Mouse (Mus musculus) embryonic facial prominence, embryonic 13.5 days (tissue): ENCODE results near the gene Mgea5. TPM values are rescaled to one million over a fixed set of nuclear protein-coding genes. Genes with fewer than 3 reads are reported as not detected.
A peak's percentile ranks its signal among the peaks of the same experiment; 100 is the strongest.

Experiments
- ATAC-seq: fragments of 200-750 bp; cut with Nextera tagmentation; 2 replicates; pipeline ENCODE4 v1.8.0; 2017; ENCODE audit warnings: low read depth; ENCODE audit not compliant: insufficient number of reproducible peaks, insufficient read depth, low FRiP score, low TSS enrichment
- H3K27ac ChIP-seq: fragments of 300-500 bp; sonication (generic); 2 replicates; pipeline ENCODE4 v1.5.1; 2015; ENCODE audit warnings: moderate library complexity, mild to moderate bottlenecking, inconsistent platforms
- H3K27me3 ChIP-seq: fragments of 300-500 bp; sonication (generic); 2 replicates; pipeline ENCODE4 v1.6.1; 2015; ENCODE audit warnings: mild to moderate bottlenecking, inconsistent platforms
- H3K36me3 ChIP-seq: fragments of 300-500 bp; sonication (generic); 2 replicates; pipeline ENCODE4 v1.6.1; 2015; ENCODE audit warnings: mild to moderate bottlenecking, inconsistent platforms
- H3K4me1 ChIP-seq: fragments of 300-500 bp; sonication (generic); 2 replicates; pipeline ENCODE4 v1.6.1; 2015; ENCODE audit warnings: inconsistent platforms
- H3K4me2 ChIP-seq: fragments of 300-500 bp; sonication (generic); 2 replicates; pipeline ENCODE4 v1.6.1; 2015; ENCODE audit warnings: moderate library complexity, mild to moderate bottlenecking, inconsistent platforms
- H3K4me3 ChIP-seq: fragments of 300-500 bp; sonication (generic); 2 replicates; pipeline ENCODE4 v1.5.1; 2015; ENCODE audit warnings: mild to moderate bottlenecking, inconsistent platforms
- H3K9ac ChIP-seq: fragments of 300-500 bp; sonication (generic); 2 replicates; pipeline ENCODE4 v1.6.1; 2015; ENCODE audit warnings: mild to moderate bottlenecking, inconsistent platforms
- H3K9me3 ChIP-seq: fragments of 300-500 bp; sonication (generic); 2 replicates; pipeline ENCODE4 v1.6.1; 2016; ENCODE audit warnings: inconsistent platforms
- WGBS: fragments of 180-500 bp; shearing (Covaris S2); methylation state at CpG from one replicate; pipeline ENCODE4 v1.1.7; 2015; ENCODE audit warnings: mixed read lengths; 5-methylcytosine and 5-hydroxymethylcytosine counted together
- polyA plus RNA-seq: library from polyadenylated mRNA; unstranded; fragments of >200 nt; fragmentation: Nextera tagmentation; extraction: Ambion mirVana; gene quantifications from 2 replicates; pipeline ENCODE4 v1.2.1, GENCODE M21; 2015

Mgea5 gene
- polyA plus RNA-seq, 1 experiment from 2014 or later, result 74.5 TPM

- Histone ChIP-seq H3K4me1 (peaks cover 34% of the 10 kb centered on the region), H3K27me3 (peaks cover 99% of the 10 kb centered on the region), H3K9ac (peak overlapping the region; percentile 58), H3K4me2 (peak overlapping the region; percentile 64), H3K4me3 (peak overlapping the region; percentile 38), H3K36me3 (no peaks in the 10 kb centered on the region), H3K27ac (no peak overlapping the region), H3K9me3 (no peaks in the 10 kb centered on the region)
- 0 out of 2 replicates have a peak, but pooled peaks have one; percentile 4 for ATAC-seq
- WGBS, result 5% methylated on average over 23 of the region's 23 CpGs
Measured at GRCm38 (mm10) chr19:45737208-45737845, 46.3 kb downstream of the Mgea5 start.

GRCm38 (mm10) chr19:45736855-45737207 is 46.8 kb downstream of the Mgea5 start:
- Histone ChIP-seq H3K27ac (no peak overlapping the region), H3K9ac (peak overlapping the region; percentile 58), H3K4me1 (peaks cover 29% of the 10 kb centered on the region), H3K9me3 (no peaks in the 10 kb centered on the region), H3K36me3 (no peaks in the 10 kb centered on the region), H3K4me2 (peak overlapping the region; percentile 64), H3K27me3 (peaks cover 99% of the 10 kb centered on the region), H3K4me3 (peak overlapping the region; percentile 38)
- peak; percentile 27 for ATAC-seq
- WGBS, result under 1% methylated on average over 28 of the region's 28 CpGs

GRCm38 (mm10) chr19:45736241-45736640 is 47.4 kb downstream of the Mgea5 start:
- Histone ChIP-seq H3K4me3 (no peak overlapping the region; the same call in 1 of the 2 replicates), H3K27me3 (peaks cover 99% of the 10 kb centered on the region), H3K27ac (no peak overlapping the region), H3K4me1 (peaks cover 23% of the 10 kb centered on the region), H3K36me3 (no peaks in the 10 kb centered on the region), H3K9ac (no peak overlapping the region), H3K4me2 (no peak overlapping the region), H3K9me3 (no peaks in the 10 kb centered on the region)
- 33% methylated on average over 1 of the region's 1 CpGs for WGBS
- ATAC-seq, result no peak

GRCm38 (mm10) chr19:45734762-45735161 is 48.9 kb downstream of the Mgea5 start:
- no peaks in the 10 kb centered on the region for H3K9me3 ChIP-seq
- H3K4me2 ChIP-seq, result no peak overlapping the region
- H3K36me3 ChIP-seq, result no peaks in the 10 kb centered on the region
- ATAC-seq, result no peak
- peaks cover 99% of the 10 kb centered on the region for H3K27me3 ChIP-seq
- H3K4me3 ChIP-seq, result no peak overlapping the region
- no peak overlapping the region for H3K9ac ChIP-seq
- H3K4me1 ChIP-seq, result peaks cover 17% of the 10 kb centered on the region
- 44% methylated on average over 7 of the region's 7 CpGs for WGBS
- H3K27ac ChIP-seq, result no peak overlapping the region

GRCm38 (mm10) chr19:45734191-45734590 is 49.4 kb downstream of the Mgea5 start:
- peaks cover 95% of the 10 kb centered on the region for H3K27me3 ChIP-seq
- no peak for ATAC-seq
- H3K27ac ChIP-seq, result no peak overlapping the region
- peaks cover 17% of the 10 kb centered on the region for H3K4me1 ChIP-seq
- H3K36me3 ChIP-seq, result no peaks in the 10 kb centered on the region
- H3K4me2 ChIP-seq, result no peak overlapping the region
- H3K9ac ChIP-seq, result 0 out of 2 replicates have a peak overlapping the region, but pooled peaks have one; percentile 27
- no peaks in the 10 kb centered on the region for H3K9me3 ChIP-seq
- H3K4me3 ChIP-seq, result no peak overlapping the region
- 68% methylated on average over 5 of the region's 5 CpGs for WGBS

- no peaks in the 10 kb centered on the region for H3K36me3 ChIP-seq
- no peak overlapping the region for H3K4me2 ChIP-seq
- H3K4me3 ChIP-seq, result no peak overlapping the region
- no peak overlapping the region for H3K9ac ChIP-seq
- 19% methylated on average over 10 of the region's 10 CpGs for WGBS
- no peak overlapping the region for H3K27ac ChIP-seq
- H3K9me3 ChIP-seq, result no peaks in the 10 kb centered on the region
- peaks cover 92% of the 10 kb centered on the region for H3K27me3 ChIP-seq
- peaks cover 17% of the 10 kb centered on the region for H3K4me1 ChIP-seq
- ATAC-seq, result no peak
Measured at GRCm38 (mm10) chr19:45733564-45733963, 50.1 kb downstream of the Mgea5 start.

- Histone ChIP-seq H3K4me3 (no peak overlapping the region), H3K4me1 (peaks cover 3% of the 10 kb centered on the region; the same call in 1 of the 2 replicates), H3K36me3 (no peaks in the 10 kb centered on the region), H3K27ac (no peak overlapping the region), H3K27me3 (peaks cover 86% of the 10 kb centered on the region), H3K9me3 (no peaks in the 10 kb centered on the region), H3K4me2 (no peak overlapping the region), H3K9ac (no peak overlapping the region)
- no peak for ATAC-seq
- 85% methylated on average over 7 of the region's 7 CpGs for WGBS
Measured at GRCm38 (mm10) chr19:45731658-45732057, 52.0 kb downstream of the Mgea5 start.

GRCm38 (mm10) chr19:45730042-45730441 is 53.6 kb downstream of the Mgea5 start:
- Histone ChIP-seq H3K36me3 (no peaks in the 10 kb centered on the region), H3K27ac (no peak overlapping the region), H3K9ac (no peak overlapping the region), H3K9me3 (no peaks in the 10 kb centered on the region), H3K4me2 (no peak overlapping the region), H3K27me3 (peaks cover 72% of the 10 kb centered on the region), H3K4me1 (peaks cover 9% of the 10 kb centered on the region), H3K4me3 (no peak overlapping the region)
- ATAC-seq, result no peak
- WGBS, result 71% methylated on average over 8 of the region's 8 CpGs

GRCm38 (mm10) chr19:45727231-45727630 is 56.4 kb downstream of the Mgea5 start:
- 70% methylated on average over 10 of the region's 10 CpGs for WGBS
- Histone ChIP-seq H3K4me3 (no peak overlapping the region), H3K4me2 (no peak overlapping the region), H3K9ac (no peak overlapping the region), H3K36me3 (no peaks in the 10 kb centered on the region), H3K27me3 (peaks cover 44% of the 10 kb centered on the region), H3K27ac (no peak overlapping the region), H3K9me3 (no peaks in the 10 kb centered on the region), H3K4me1 (peaks cover 9% of the 10 kb centered on the region)
- no peak for ATAC-seq

- Histone ChIP-seq H3K4me1 (peaks cover 15% of the 10 kb centered on the region), H3K27ac (no peak overlapping the region), H3K27me3 (peaks cover 30% of the 10 kb centered on the region), H3K4me2 (no peak overlapping the region; the same call in 1 of the 2 replicates), H3K4me3 (no peak overlapping the region), H3K9me3 (no peaks in the 10 kb centered on the region), H3K9ac (0 out of 2 replicates have a peak overlapping the region, but pooled peaks have one; percentile 7), H3K36me3 (no peaks in the 10 kb centered on the region)
- 11% methylated on average over 14 of the region's 14 CpGs for WGBS
- no peak for ATAC-seq
Measured at GRCm38 (mm10) chr19:45725677-45726277, 57.9 kb downstream of the Mgea5 start.

GRCm38 (mm10) chr19:45722188-45722587 is 61.4 kb downstream of the Mgea5 start:
- H3K36me3 ChIP-seq, result no peaks in the 10 kb centered on the region
- 43% methylated on average over 5 of the region's 5 CpGs for WGBS
- no peak overlapping the region for H3K4me2 ChIP-seq
- H3K4me3 ChIP-seq, result no peak overlapping the region
- no peaks in the 10 kb centered on the region for H3K9me3 ChIP-seq
- H3K27ac ChIP-seq, result no peak overlapping the region
- no peak for ATAC-seq
- H3K9ac ChIP-seq, result no peak overlapping the region
- H3K27me3 ChIP-seq, result peaks cover 13% of the 10 kb centered on the region; the same call in 1 of the 2 replicates
- peaks cover 27% of the 10 kb centered on the region for H3K4me1 ChIP-seq

- ATAC-seq, result no peak
- H3K4me2 ChIP-seq, result peak overlapping the region; percentile 50
- no peak overlapping the region for H3K9ac ChIP-seq
- H3K36me3 ChIP-seq, result no peaks in the 10 kb centered on the region
- WGBS, result 52% methylated on average over 3 of the region's 3 CpGs
- H3K9me3 ChIP-seq, result no peaks in the 10 kb centered on the region
- peaks cover 10% of the 10 kb centered on the region; the same call in 1 of the 2 replicates for H3K27me3 ChIP-seq
- H3K4me1 ChIP-seq, result peaks cover 18% of the 10 kb centered on the region
- no peak overlapping the region for H3K27ac ChIP-seq
- H3K4me3 ChIP-seq, result no peak overlapping the region
Measured at GRCm38 (mm10) chr19:45718286-45718685, 65.4 kb downstream of the Mgea5 start.
